Mouse (Mus musculus): ENCODE data around the gene Sox18. TPM values are rescaled to one million over a fixed set of nuclear protein-coding genes. Genes with fewer than 3 reads are reported as not detected.

Sox18 gene
- polyA plus RNA-seq, 1 experiment from 2014 or later = 65.1 TPM

- 0 out of 2 replicates have a peak, but pooled peaks cover 5% of the 10 kb centered on the region for H3K4me1 ChIP-seq
- peaks cover 87% of the 10 kb centered on the region for H3K36me3 ChIP-seq
- WGBS = 63% methylated on average over 3 of the region's 3 CpGs
- H3K27me3 ChIP-seq = no peaks in the 10 kb centered on the region
- no peak overlapping the region for H3K9ac ChIP-seq
- H3K9me3 ChIP-seq (replicated peaks) = no peaks in the 10 kb centered on the region
- H3K4me2 ChIP-seq (replicated peaks) = no peak overlapping the region
- ATAC-seq (ENCODE audit: insufficient number of reproducible peaks, low FRiP score, low TSS enrichment, low read depth) = no peak
- H3K27ac ChIP-seq (replicated peaks) = peak overlapping the region; percentile 45; the same call in 1 of the 2 replicates
- H3K4me3 ChIP-seq (replicated peaks) = no peak overlapping the region
Measured at GRCm38 (mm10) chr2:181645666-181646065, 25.8 kb downstream of the Sox18 start.

- 0 out of 2 replicates have a peak, but pooled peaks cover 5% of the 10 kb centered on the region for H3K4me1 ChIP-seq
- H3K27ac ChIP-seq (replicated peaks) = no peak overlapping the region
- H3K9me3 ChIP-seq (replicated peaks) = no peaks in the 10 kb centered on the region
- WGBS = 92% methylated on average over 2 of the region's 2 CpGs
- no peak overlapping the region for H3K4me3 ChIP-seq (replicated peaks)
- no peak overlapping the region for H3K4me2 ChIP-seq (replicated peaks)
- peaks cover 86% of the 10 kb centered on the region for H3K36me3 ChIP-seq
- no peaks in the 10 kb centered on the region for H3K27me3 ChIP-seq
- no peak for ATAC-seq (ENCODE audit: insufficient number of reproducible peaks, low FRiP score, low TSS enrichment, low read depth)
- no peak overlapping the region for H3K9ac ChIP-seq
Measured at GRCm38 (mm10) chr2:181644361-181644760, 27.1 kb downstream of the Sox18 start.

GRCm38 (mm10) chr2:181635865-181636264, 35.6 kb downstream of the Sox18 start:
- Histone ChIP-seq H3K9me3 (replicated peaks) (no peaks in the 10 kb centered on the region), H3K4me3 (replicated peaks) (no peak overlapping the region), H3K27me3 (no peaks in the 10 kb centered on the region), H3K27ac (replicated peaks) (no peak overlapping the region), H3K4me1 (no peaks in the 10 kb centered on the region), H3K4me2 (replicated peaks) (no peak overlapping the region), H3K36me3 (peaks cover 77% of the 10 kb centered on the region), H3K9ac (no peak overlapping the region)
- 90% methylated on average over 3 of the region's 3 CpGs for WGBS
- ATAC-seq (ENCODE audit: insufficient number of reproducible peaks, low FRiP score, low TSS enrichment, low read depth) = no peak

GRCm38 (mm10) chr2:181632624-181633023, 38.8 kb downstream of the Sox18 start:
- Histone ChIP-seq H3K4me2 (replicated peaks) (no peak overlapping the region), H3K4me3 (replicated peaks) (no peak overlapping the region), H3K4me1 (no peaks in the 10 kb centered on the region), H3K9me3 (replicated peaks) (no peaks in the 10 kb centered on the region), H3K9ac (no peak overlapping the region), H3K27me3 (no peaks in the 10 kb centered on the region), H3K27ac (replicated peaks) (no peak overlapping the region), H3K36me3 (peaks cover 57% of the 10 kb centered on the region)
- ATAC-seq (ENCODE audit: insufficient number of reproducible peaks, low FRiP score, low TSS enrichment, low read depth) = no peak
- WGBS = 94% methylated on average over 6 of the region's 6 CpGs

- Histone ChIP-seq H3K27me3 (no peaks in the 10 kb centered on the region), H3K4me1 (no peaks in the 10 kb centered on the region), H3K27ac (replicated peaks) (no peak overlapping the region), H3K36me3 (peaks cover 43% of the 10 kb centered on the region), H3K4me3 (replicated peaks) (no peak overlapping the region), H3K9me3 (replicated peaks) (no peaks in the 10 kb centered on the region), H3K9ac (no peak overlapping the region), H3K4me2 (replicated peaks) (no peak overlapping the region)
- ATAC-seq (ENCODE audit: insufficient number of reproducible peaks, low FRiP score, low TSS enrichment, low read depth) = no peak
Measured at GRCm38 (mm10) chr2:181628471-181628870, 43.0 kb downstream of the Sox18 start.

- no peak overlapping the region for H3K27ac ChIP-seq (replicated peaks)
- no peak overlapping the region for H3K9ac ChIP-seq
- no peaks in the 10 kb centered on the region for H3K9me3 ChIP-seq (replicated peaks)
- no peak overlapping the region for H3K4me2 ChIP-seq (replicated peaks)
- ATAC-seq (ENCODE audit: insufficient number of reproducible peaks, low FRiP score, low TSS enrichment, low read depth) = no peak
- H3K27me3 ChIP-seq = no peaks in the 10 kb centered on the region
- no peak overlapping the region for H3K4me3 ChIP-seq (replicated peaks)
- no peaks in the 10 kb centered on the region for H3K4me1 ChIP-seq
- H3K36me3 ChIP-seq = peaks cover 57% of the 10 kb centered on the region
Measured at GRCm38 (mm10) chr2:181623401-181623800, 48.0 kb downstream of the Sox18 start.

Other genes with a start within 250 kb of the Sox18 start
- gene Zbtb46, start 212.2 kb downstream of the Sox18 start, polyA plus RNA-seq (2015; fragmentation: Nextera tagmentation; extraction: Ambion mirVana) = 4.0 and 4.6 TPM in 2 replicates
- gene Abhd16b, start 178.4 kb downstream of the Sox18 start, polyA plus RNA-seq (2015; fragmentation: Nextera tagmentation; extraction: Ambion mirVana) = 0.18 and 0.24 TPM in 2 replicates
- 166 and 173 TPM in 2 replicates for gene Tpd52l2, start 174.5 kb downstream of the Sox18 start, polyA plus RNA-seq (2015; fragmentation: Nextera tagmentation; extraction: Ambion mirVana)
- gene Dnajc5, start 151.2 kb downstream of the Sox18 start, polyA plus RNA-seq (2015; fragmentation: Nextera tagmentation; extraction: Ambion mirVana) = 87.7 and 92.0 TPM in 2 replicates
- 50.7 and 55.7 TPM in 2 replicates for gene Uckl1, start 86.7 kb downstream of the Sox18 start, polyA plus RNA-seq (2015; fragmentation: Nextera tagmentation; extraction: Ambion mirVana)
- 60.4 and 63.6 TPM in 2 replicates for gene Prpf6, start 79.8 kb downstream of the Sox18 start, polyA plus RNA-seq (2015; fragmentation: Nextera tagmentation; extraction: Ambion mirVana)
- 62.1 and 74.8 TPM in 2 replicates for gene Zfp512b, start 78.8 kb downstream of the Sox18 start, polyA plus RNA-seq (2015; fragmentation: Nextera tagmentation; extraction: Ambion mirVana)
- gene Samd10, start 72.4 kb downstream of the Sox18 start, polyA plus RNA-seq (2015; fragmentation: Nextera tagmentation; extraction: Ambion mirVana) = 13.3 and 15.6 TPM in 2 replicates
- gene Gm29797, start 14.6 kb downstream of the Sox18 start, polyA plus RNA-seq (2015; fragmentation: Nextera tagmentation; extraction: Ambion mirVana) = 0.24 and 0.31 TPM in 2 replicates
- gene Tcea2, start 8.7 kb upstream of the Sox18 start, polyA plus RNA-seq (2015; fragmentation: Nextera tagmentation; extraction: Ambion mirVana) = 24.0 and 25.7 TPM in 2 replicates
- 72.2 and 79.7 TPM in 2 replicates for gene Rgs19, start 22.3 kb upstream of the Sox18 start, polyA plus RNA-seq (2015; fragmentation: Nextera tagmentation; extraction: Ambion mirVana)
- gene Lkaaear1, start 26.8 kb upstream of the Sox18 start, polyA plus RNA-seq (2015; fragmentation: Nextera tagmentation; extraction: Ambion mirVana) = not detected in 2 replicates
- gene Oprl1, start 43.4 kb upstream of the Sox18 start, polyA plus RNA-seq (2015; fragmentation: Nextera tagmentation; extraction: Ambion mirVana) = 0.18 and 0.84 TPM in 2 replicates
- gene Myt1, start 91.7 kb upstream of the Sox18 start, polyA plus RNA-seq (2015; fragmentation: Nextera tagmentation; extraction: Ambion mirVana) = 0.58 and 0.92 TPM in 2 replicates
- gene Pcmtd2, start 166.2 kb upstream of the Sox18 start, polyA plus RNA-seq (2015; fragmentation: Nextera tagmentation; extraction: Ambion mirVana) = 34.8 and 36.8 TPM in 2 replicates
- gene Polr3k, start 192.7 kb upstream of the Sox18 start, polyA plus RNA-seq (2015; fragmentation: Nextera tagmentation; extraction: Ambion mirVana) = 59.5 and 62.8 TPM in 2 replicates

Data from embryonic facial prominence, embryonic 15.5 days (tissue).